Mouse (Mus musculus) hindbrain, embryonic 12.5 days (tissue): ENCODE data around the gene Tfip11. TPM values are rescaled to one million over a fixed set of nuclear protein-coding genes. Genes with fewer than 3 reads are reported as not detected.

Experiments used
- ATAC-seq: fragments of 200-750 bp; cut with Nextera tagmentation; 2 replicates; pipeline ENCODE4 v1.8.0; 2017; ENCODE audit warnings: moderate TSS enrichment; ENCODE audit not compliant: low FRiP score
- H3K27ac ChIP-seq: fragments of 300-500 bp; sonication (generic); 2 replicates; pipeline ENCODE4 v1.5.1; 2016; ENCODE audit warnings: mild to moderate bottlenecking
- H3K27me3 ChIP-seq: fragments of 300-500 bp; sonication (generic); 2 replicates; pipeline ENCODE4 v1.6.1; 2016; ENCODE audit warnings: mild to moderate bottlenecking
- H3K36me3 ChIP-seq: fragments of 300-500 bp; sonication (generic); 2 replicates; pipeline ENCODE4 v1.6.1; 2016; ENCODE audit warnings: mild to moderate bottlenecking
- H3K4me1 ChIP-seq: fragments of 300-500 bp; sonication (generic); 2 replicates; pipeline ENCODE4 v1.6.1; 2016
- H3K4me2 ChIP-seq: fragments of 300-500 bp; sonication (generic); replicated peaks from 2 replicates; pipeline ENCODE4 v1.6.1; 2016; ENCODE audit warnings: mild to moderate bottlenecking
- H3K4me3 ChIP-seq: fragments of 300-500 bp; sonication (generic); 2 replicates; pipeline ENCODE4 v1.5.1; 2016; ENCODE audit warnings: mild to moderate bottlenecking
- H3K9ac ChIP-seq: fragments of 300-500 bp; sonication (generic); 2 replicates; pipeline ENCODE4 v1.6.1; 2016; ENCODE audit warnings: mild to moderate bottlenecking, moderate library complexity
- H3K9me3 ChIP-seq: fragments of 300-500 bp; sonication (generic); replicated peaks from 2 replicates; pipeline ENCODE4 v1.6.1; 2016; ENCODE audit warnings: mild to moderate bottlenecking
- WGBS: fragments of 180-500 bp; shearing (Covaris S2); methylation state at CpG from one replicate; pipeline ENCODE4 v1.1.7; 2016; 5-methylcytosine and 5-hydroxymethylcytosine counted together
- polyA plus RNA-seq: library from polyadenylated mRNA; unstranded; fragments of >200 nt; fragmentation: Nextera tagmentation; extraction: Ambion mirVana; gene quantifications from 2 replicates; pipeline ENCODE4 v1.2.1, GENCODE M21; 2016

Tfip11 gene
- polyA plus RNA-seq, 1 experiment from 2014 or later: 38.1 TPM

GRCm38 (mm10) chr5:112356322-112356721 is 30.2 kb downstream of the Tfip11 start:
- Histone ChIP-seq H3K4me2 (no peak overlapping the region), H3K27ac (no peak overlapping the region), H3K36me3 (peaks cover 63% of the 10 kb centered on the region), H3K4me3 (no peak overlapping the region), H3K27me3 (no peaks in the 10 kb centered on the region), H3K9me3 (no peaks in the 10 kb centered on the region), H3K4me1 (no peaks in the 10 kb centered on the region), H3K9ac (no peak overlapping the region)
- ATAC-seq: no peak
- WGBS: 91% methylated on average over 9 of the region's 9 CpGs

- no peaks in the 10 kb centered on the region for H3K27me3 ChIP-seq
- no peak overlapping the region for H3K27ac ChIP-seq
- no peak overlapping the region for H3K9ac ChIP-seq
- H3K4me3 ChIP-seq: no peak overlapping the region
- no peak for ATAC-seq
- 91% methylated on average over 4 of the region's 4 CpGs for WGBS
- no peak overlapping the region for H3K4me2 ChIP-seq
- H3K9me3 ChIP-seq: no peaks in the 10 kb centered on the region
- H3K36me3 ChIP-seq: peaks cover 65% of the 10 kb centered on the region
- H3K4me1 ChIP-seq: no peaks in the 10 kb centered on the region
Observed at GRCm38 (mm10) chr5:112359520-112359919, 33.4 kb downstream of the Tfip11 start.

- H3K36me3 ChIP-seq: peaks cover 65% of the 10 kb centered on the region
- H3K9ac ChIP-seq: no peak overlapping the region
- H3K4me2 ChIP-seq: no peak overlapping the region
- no peak overlapping the region for H3K27ac ChIP-seq
- H3K27me3 ChIP-seq: no peaks in the 10 kb centered on the region
- no peaks in the 10 kb centered on the region for H3K4me1 ChIP-seq
- ATAC-seq: no peak
- no peak overlapping the region for H3K4me3 ChIP-seq
- H3K9me3 ChIP-seq: no peaks in the 10 kb centered on the region
- 92% methylated on average over 3 of the region's 3 CpGs for WGBS
Observed at GRCm38 (mm10) chr5:112360077-112360476, 33.9 kb downstream of the Tfip11 start.

GRCm38 (mm10) chr5:112364184-112364797 is 38.1 kb downstream of the Tfip11 start:
- 76% methylated on average over 10 of the region's 10 CpGs for WGBS
- Histone ChIP-seq H3K4me3 (no peak overlapping the region), H3K27me3 (no peaks in the 10 kb centered on the region), H3K36me3 (peaks cover 58% of the 10 kb centered on the region), H3K27ac (no peak overlapping the region), H3K9me3 (no peaks in the 10 kb centered on the region), H3K9ac (no peak overlapping the region), H3K4me1 (peaks cover 1% of the 10 kb centered on the region), H3K4me2 (no peak overlapping the region)
- no peak for ATAC-seq

GRCm38 (mm10) chr5:112366879-112367278 is 40.7 kb downstream of the Tfip11 start:
- peaks cover 74% of the 10 kb centered on the region for H3K36me3 ChIP-seq
- H3K4me2 ChIP-seq: no peak overlapping the region
- peaks cover 27% of the 10 kb centered on the region for H3K4me1 ChIP-seq
- H3K4me3 ChIP-seq: no peak overlapping the region
- H3K27ac ChIP-seq: no peak overlapping the region
- ATAC-seq: no peak
- 0 out of 2 replicates have a peak, but pooled peaks cover 2% of the 10 kb centered on the region for H3K27me3 ChIP-seq
- 98% methylated on average over 6 of the region's 6 CpGs for WGBS
- H3K9ac ChIP-seq: no peak overlapping the region
- H3K9me3 ChIP-seq: no peaks in the 10 kb centered on the region

GRCm38 (mm10) chr5:112367338-112367737 is 41.2 kb downstream of the Tfip11 start:
- Histone ChIP-seq H3K9me3 (no peaks in the 10 kb centered on the region), H3K27ac (no peak overlapping the region), H3K4me3 (no peak overlapping the region), H3K4me2 (no peak overlapping the region), H3K4me1 (peaks cover 32% of the 10 kb centered on the region), H3K27me3 (0 out of 2 replicates have a peak, but pooled peaks cover 2% of the 10 kb centered on the region), H3K9ac (no peak overlapping the region), H3K36me3 (peaks cover 69% of the 10 kb centered on the region)
- 93% methylated on average over 4 of the region's 4 CpGs for WGBS
- no peak for ATAC-seq

GRCm38 (mm10) chr5:112367929-112368328 is 41.8 kb downstream of the Tfip11 start:
- Histone ChIP-seq H3K4me2 (no peak overlapping the region), H3K9ac (no peak overlapping the region), H3K36me3 (peaks cover 68% of the 10 kb centered on the region), H3K27ac (no peak overlapping the region), H3K4me3 (no peak overlapping the region), H3K27me3 (0 out of 2 replicates have a peak, but pooled peaks cover 2% of the 10 kb centered on the region), H3K4me1 (peaks cover 38% of the 10 kb centered on the region), H3K9me3 (no peaks in the 10 kb centered on the region)
- WGBS: 89% methylated on average over 12 of the region's 12 CpGs
- ATAC-seq: no peak

- Histone ChIP-seq H3K36me3 (peaks cover 63% of the 10 kb centered on the region), H3K4me1 (peaks cover 39% of the 10 kb centered on the region), H3K4me2 (no peak overlapping the region), H3K9me3 (no peaks in the 10 kb centered on the region), H3K27me3 (0 out of 2 replicates have a peak, but pooled peaks cover 2% of the 10 kb centered on the region), H3K9ac (no peak overlapping the region), H3K27ac (no peak overlapping the region), H3K4me3 (no peak overlapping the region)
- WGBS: 78% methylated on average over 10 of the region's 10 CpGs
- ATAC-seq: no peak
Observed at GRCm38 (mm10) chr5:112368666-112369065, 42.5 kb downstream of the Tfip11 start.

GRCm38 (mm10) chr5:112369326-112369725 is 43.2 kb downstream of the Tfip11 start:
- H3K36me3 ChIP-seq: peaks cover 62% of the 10 kb centered on the region
- peaks cover 39% of the 10 kb centered on the region for H3K4me1 ChIP-seq
- no peak overlapping the region for H3K27ac ChIP-seq

GRCm38 (mm10) chr5:112370236-112370813 is 44.2 kb downstream of the Tfip11 start:
- H3K4me1 ChIP-seq: peaks cover 39% of the 10 kb centered on the region
- H3K4me2 ChIP-seq: no peak overlapping the region
- H3K4me3 ChIP-seq: no peak overlapping the region
- H3K9me3 ChIP-seq: no peaks in the 10 kb centered on the region
- H3K27me3 ChIP-seq: 0 out of 2 replicates have a peak, but pooled peaks cover 7% of the 10 kb centered on the region
- H3K36me3 ChIP-seq: peaks cover 62% of the 10 kb centered on the region
- 90% methylated on average over 12 of the region's 12 CpGs for WGBS
- no peak overlapping the region for H3K9ac ChIP-seq
- H3K27ac ChIP-seq: peak overlapping the region; percentile 73; the same call in 1 of the 2 replicates
- ATAC-seq: no peak

More at GRCm38 (mm10) chr5:112369326-112369725, 43.2 kb downstream of the Tfip11 start:
- WGBS: 78% methylated on average over 13 of the region's 13 CpGs
- H3K9ac ChIP-seq: no peak overlapping the region
- H3K27me3 ChIP-seq: 0 out of 2 replicates have a peak, but pooled peaks cover 7% of the 10 kb centered on the region
- no peak overlapping the region for H3K4me3 ChIP-seq
- no peak overlapping the region for H3K4me2 ChIP-seq
- no peak for ATAC-seq
- no peaks in the 10 kb centered on the region for H3K9me3 ChIP-seq

GRCm38 (mm10) chr5:112371933-112372332 is 45.8 kb downstream of the Tfip11 start:
- no peaks in the 10 kb centered on the region for H3K9me3 ChIP-seq
- 27% methylated on average over 7 of the region's 7 CpGs for WGBS
- peak; percentile 87 for ATAC-seq
- H3K9ac ChIP-seq: no peak overlapping the region
- H3K27me3 ChIP-seq: 0 out of 2 replicates have a peak, but pooled peaks cover 7% of the 10 kb centered on the region
- no peak overlapping the region for H3K4me3 ChIP-seq
- peak overlapping the region; percentile 17 for H3K4me2 ChIP-seq
- H3K36me3 ChIP-seq: peaks cover 68% of the 10 kb centered on the region
- peaks cover 39% of the 10 kb centered on the region for H3K4me1 ChIP-seq
- peak overlapping the region; percentile 73 for H3K27ac ChIP-seq

GRCm38 (mm10) chr5:112376111-112376510 is 50.0 kb downstream of the Tfip11 start:
- H3K4me1 ChIP-seq: peaks cover 20% of the 10 kb centered on the region
- 81% methylated on average over 4 of the region's 4 CpGs for WGBS
- no peaks in the 10 kb centered on the region for H3K9me3 ChIP-seq
- 0 out of 2 replicates have a peak, but pooled peaks cover 4% of the 10 kb centered on the region for H3K27me3 ChIP-seq
- no peak for ATAC-seq
- H3K27ac ChIP-seq: no peak overlapping the region
- H3K4me3 ChIP-seq: no peak overlapping the region
- H3K9ac ChIP-seq: no peak overlapping the region; the same call in 1 of the 2 replicates
- peaks cover 63% of the 10 kb centered on the region for H3K36me3 ChIP-seq
- no peak overlapping the region for H3K4me2 ChIP-seq
